Mouse (Mus musculus): ENCODE data around the gene Tbl1xr1. TPM values are rescaled to one million over a fixed set of nuclear protein-coding genes. Genes with fewer than 3 reads are reported as not detected.
A peak's percentile ranks its signal among the peaks of the same experiment; 100 is the strongest.

Tbl1xr1 gene
- polyA plus RNA-seq, 1 experiment from 2014 or later, result 10.2 TPM

DNA sequence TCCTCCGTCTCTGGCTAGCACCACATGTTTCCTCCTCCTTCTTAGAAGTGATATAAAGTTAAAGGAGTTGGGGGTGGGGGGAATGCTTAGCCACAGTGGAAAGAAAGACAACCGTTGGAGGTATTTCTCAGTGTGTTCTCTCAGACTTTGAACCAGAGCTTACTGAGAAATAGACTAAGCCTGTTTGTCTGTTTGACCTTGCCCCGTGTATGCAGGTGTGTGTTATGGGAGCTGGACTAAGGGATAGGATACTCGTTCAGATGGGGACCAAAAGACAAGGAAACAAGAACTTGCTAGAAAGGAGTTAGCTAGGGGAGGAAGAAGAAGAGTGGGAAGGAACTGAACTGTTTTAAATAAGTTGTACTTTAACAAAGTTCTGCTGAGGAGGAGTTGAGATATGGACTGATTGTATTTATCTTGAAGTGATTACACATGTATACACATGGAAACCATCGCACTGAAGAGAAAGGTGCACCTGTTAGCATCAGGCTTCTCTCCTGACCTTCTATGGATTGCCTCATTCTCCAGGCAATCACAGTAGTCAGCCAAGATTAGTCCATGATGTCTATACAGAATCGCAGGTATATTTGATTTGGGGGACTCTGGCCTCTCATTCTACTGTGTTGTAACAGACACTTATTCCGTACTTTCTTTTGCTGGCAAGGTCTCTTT, 117.9 kb downstream of the Tbl1xr1 start:
- 96% methylated on average over 7 of the region's 7 CpGs for WGBS
- Histone ChIP-seq H3K9ac (ENCODE audit: low read depth, low read length) (no peak overlapping the region), H3K27ac (ENCODE audit: low read depth, low read length) (no peak overlapping the region), H3K4me3 (ENCODE audit: low read length) (no peak overlapping the region), H3K4me1 (ENCODE audit: control insufficient read depth, insufficient read depth, low read depth, low read length) (no peaks in the 10 kb centered on the region), H3K9me3 (ENCODE audit: control insufficient read depth, low read length) (no peaks in the 10 kb centered on the region), H3K27me3 (replicated peaks; ENCODE audit: control insufficient read depth, insufficient read depth, low read length) (no peaks in the 10 kb centered on the region), H3K36me3 (ENCODE audit: control insufficient read depth, insufficient read depth, low read length) (peaks cover 10% of the 10 kb centered on the region; the same call in 1 of the 2 replicates), H3K4me2 (ENCODE audit: low read length) (no peak overlapping the region)
- no peak for ATAC-seq

- Histone ChIP-seq H3K4me1 (ENCODE audit: control insufficient read depth, insufficient read depth, low read depth, low read length) (no peaks in the 10 kb centered on the region), H3K4me2 (ENCODE audit: low read length) (no peak overlapping the region), H3K27me3 (replicated peaks; ENCODE audit: control insufficient read depth, insufficient read depth, low read length) (no peaks in the 10 kb centered on the region), H3K9me3 (ENCODE audit: control insufficient read depth, low read length) (no peaks in the 10 kb centered on the region), H3K27ac (ENCODE audit: low read depth, low read length) (no peak overlapping the region), H3K9ac (ENCODE audit: low read depth, low read length) (no peak overlapping the region), H3K36me3 (ENCODE audit: control insufficient read depth, insufficient read depth, low read length) (peaks cover 7% of the 10 kb centered on the region), H3K4me3 (ENCODE audit: low read length) (no peak overlapping the region)
- ATAC-seq, result no peak
- 87% methylated on average over 1 of the region's 1 CpGs for WGBS
These were observed 122.3 kb downstream of the Tbl1xr1 start for GRCm38 (mm10) chr3:22198802-22199201.

DNA sequence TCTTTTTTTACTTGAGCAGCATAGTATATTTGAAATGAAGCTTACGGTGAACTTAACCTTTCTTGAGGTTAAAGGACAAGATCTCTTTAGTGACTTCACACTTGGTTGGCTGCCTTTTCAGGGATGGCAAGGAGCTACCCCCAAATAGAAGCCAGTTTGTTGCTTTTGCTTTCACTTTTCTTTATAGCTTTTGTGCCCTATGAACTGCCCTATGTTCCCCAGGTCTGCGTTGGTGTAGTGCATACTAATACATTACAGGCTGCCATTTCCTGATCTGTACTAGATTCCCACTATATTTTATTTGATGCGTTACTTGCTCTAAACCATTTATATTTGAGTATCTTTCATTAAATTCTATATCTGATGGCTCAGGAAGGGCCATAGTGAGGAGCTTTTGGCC, 127.7 kb downstream of the Tbl1xr1 start:
- ATAC-seq, result no peak
- peaks cover 3% of the 10 kb centered on the region for H3K36me3 ChIP-seq (ENCODE audit: control insufficient read depth, insufficient read depth, low read length)
- no peak overlapping the region for H3K4me2 ChIP-seq (ENCODE audit: low read length)
- no peak overlapping the region for H3K9ac ChIP-seq (ENCODE audit: low read depth, low read length)
- no peaks in the 10 kb centered on the region for H3K9me3 ChIP-seq (ENCODE audit: control insufficient read depth, low read length)
- no peaks in the 10 kb centered on the region for H3K4me1 ChIP-seq (ENCODE audit: control insufficient read depth, insufficient read depth, low read depth, low read length)
- no peaks in the 10 kb centered on the region for H3K27me3 ChIP-seq (replicated peaks; ENCODE audit: control insufficient read depth, insufficient read depth, low read length)
- 90% methylated on average over 3 of the region's 3 CpGs for WGBS
- H3K27ac ChIP-seq (ENCODE audit: low read depth, low read length), result no peak overlapping the region
- H3K4me3 ChIP-seq (ENCODE audit: low read length), result no peak overlapping the region

- 84% methylated on average over 2 of the region's 2 CpGs for WGBS
- Histone ChIP-seq H3K4me3 (ENCODE audit: low read length) (no peak overlapping the region), H3K9me3 (ENCODE audit: control insufficient read depth, low read length) (no peaks in the 10 kb centered on the region), H3K9ac (ENCODE audit: low read depth, low read length) (no peak overlapping the region), H3K4me1 (ENCODE audit: control insufficient read depth, insufficient read depth, low read depth, low read length) (no peaks in the 10 kb centered on the region), H3K36me3 (ENCODE audit: control insufficient read depth, insufficient read depth, low read length) (no peaks in the 10 kb centered on the region), H3K27ac (ENCODE audit: low read depth, low read length) (no peak overlapping the region), H3K27me3 (replicated peaks; ENCODE audit: control insufficient read depth, insufficient read depth, low read length) (no peaks in the 10 kb centered on the region), H3K4me2 (ENCODE audit: low read length) (no peak overlapping the region)
- ATAC-seq, result no peak
These were observed 145.1 kb downstream of the Tbl1xr1 start for GRCm38 (mm10) chr3:22221557-22221956.

DNA sequence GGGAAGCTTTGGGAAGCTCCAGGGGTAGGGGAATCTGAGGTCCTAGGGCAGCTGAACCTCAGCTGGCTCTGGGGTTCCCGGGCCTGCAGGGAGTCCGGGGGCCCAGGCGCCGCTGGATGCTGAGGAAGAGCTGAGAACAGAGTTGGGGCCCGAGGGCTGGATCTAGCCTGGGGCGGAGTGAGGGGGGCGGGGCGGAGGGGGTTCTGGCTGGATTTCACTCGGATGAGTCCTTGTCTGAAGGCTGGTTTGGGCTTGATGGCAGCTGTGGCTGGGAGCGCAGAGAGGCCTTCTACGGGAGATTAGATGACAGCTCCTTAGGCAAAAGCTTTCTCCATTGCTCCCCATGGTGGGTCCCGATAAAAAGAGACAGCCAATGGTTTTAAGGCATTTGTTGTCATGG, 145.9 kb downstream of the Tbl1xr1 start:
- Histone ChIP-seq H3K9me3 (ENCODE audit: control insufficient read depth, low read length) (no peaks in the 10 kb centered on the region), H3K4me2 (ENCODE audit: low read length) (no peak overlapping the region), H3K27ac (ENCODE audit: low read depth, low read length) (no peak overlapping the region), H3K9ac (ENCODE audit: low read depth, low read length) (no peak overlapping the region), H3K4me1 (ENCODE audit: control insufficient read depth, insufficient read depth, low read depth, low read length) (no peaks in the 10 kb centered on the region), H3K27me3 (replicated peaks; ENCODE audit: control insufficient read depth, insufficient read depth, low read length) (no peaks in the 10 kb centered on the region), H3K36me3 (ENCODE audit: control insufficient read depth, insufficient read depth, low read length) (no peaks in the 10 kb centered on the region), H3K4me3 (ENCODE audit: low read length) (no peak overlapping the region)
- peak; percentile 20; the same call in 1 of the 2 replicates for ATAC-seq
- 51% methylated on average over 12 of the region's 12 CpGs for WGBS

DNA sequence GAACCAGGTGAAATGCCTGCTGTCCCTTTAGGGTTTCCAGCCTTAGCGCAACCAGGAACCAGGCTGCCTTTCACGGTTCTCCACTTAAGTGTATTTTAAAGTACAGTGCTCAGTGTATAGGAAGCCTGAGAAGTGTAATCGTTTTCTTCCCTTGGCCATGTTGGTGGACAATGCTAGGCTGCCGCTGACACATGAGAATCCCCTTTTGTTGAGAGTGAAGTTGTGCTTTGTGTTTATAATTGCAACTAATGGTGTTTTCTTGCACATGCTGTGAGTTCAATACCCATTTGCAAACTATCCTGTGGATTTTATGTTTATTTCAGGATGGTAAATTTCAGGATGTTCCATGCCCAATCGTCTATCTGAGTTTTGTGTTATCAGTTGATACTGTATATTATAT, 146.6 kb downstream of the Tbl1xr1 start:
- Histone ChIP-seq H3K9me3 (ENCODE audit: control insufficient read depth, low read length) (no peaks in the 10 kb centered on the region), H3K36me3 (ENCODE audit: control insufficient read depth, insufficient read depth, low read length) (no peaks in the 10 kb centered on the region), H3K27me3 (replicated peaks; ENCODE audit: control insufficient read depth, insufficient read depth, low read length) (no peaks in the 10 kb centered on the region), H3K4me3 (ENCODE audit: low read length) (no peak overlapping the region), H3K9ac (ENCODE audit: low read depth, low read length) (no peak overlapping the region), H3K4me2 (ENCODE audit: low read length) (no peak overlapping the region), H3K27ac (ENCODE audit: low read depth, low read length) (no peak overlapping the region), H3K4me1 (ENCODE audit: control insufficient read depth, insufficient read depth, low read depth, low read length) (no peaks in the 10 kb centered on the region)
- WGBS, result 90% methylated on average over 5 of the region's 5 CpGs
- ATAC-seq, result no peak

GRCm38 (mm10) chr3:22228052-22228451, 151.6 kb downstream of the Tbl1xr1 start:
- WGBS, result 82% methylated on average over 3 of the region's 3 CpGs
- H3K4me1 ChIP-seq (ENCODE audit: control insufficient read depth, insufficient read depth, low read depth, low read length), result no peaks in the 10 kb centered on the region
- no peak overlapping the region for H3K27ac ChIP-seq (ENCODE audit: low read depth, low read length)
- H3K36me3 ChIP-seq (ENCODE audit: control insufficient read depth, insufficient read depth, low read length), result no peaks in the 10 kb centered on the region
- no peaks in the 10 kb centered on the region for H3K9me3 ChIP-seq (ENCODE audit: control insufficient read depth, low read length)
- no peak for ATAC-seq
- H3K9ac ChIP-seq (ENCODE audit: low read depth, low read length), result no peak overlapping the region
- no peak overlapping the region for H3K4me2 ChIP-seq (ENCODE audit: low read length)
- H3K27me3 ChIP-seq (replicated peaks; ENCODE audit: control insufficient read depth, insufficient read depth, low read length), result no peaks in the 10 kb centered on the region
- H3K4me3 ChIP-seq (ENCODE audit: low read length), result no peak overlapping the region

- WGBS, result 51% methylated on average over 3 of the region's 3 CpGs
- H3K9me3 ChIP-seq (ENCODE audit: control insufficient read depth, low read length), result no peaks in the 10 kb centered on the region
- no peak overlapping the region for H3K4me2 ChIP-seq (ENCODE audit: low read length)
- no peak overlapping the region for H3K4me3 ChIP-seq (ENCODE audit: low read length)
- H3K9ac ChIP-seq (ENCODE audit: low read depth, low read length), result no peak overlapping the region
- H3K4me1 ChIP-seq (ENCODE audit: control insufficient read depth, insufficient read depth, low read depth, low read length), result no peaks in the 10 kb centered on the region
- no peaks in the 10 kb centered on the region for H3K36me3 ChIP-seq (ENCODE audit: control insufficient read depth, insufficient read depth, low read length)
- no peak for ATAC-seq
- no peak overlapping the region for H3K27ac ChIP-seq (ENCODE audit: low read depth, low read length)
- H3K27me3 ChIP-seq (replicated peaks; ENCODE audit: control insufficient read depth, insufficient read depth, low read length), result no peaks in the 10 kb centered on the region
These were observed 154.2 kb downstream of the Tbl1xr1 start for GRCm38 (mm10) chr3:22230635-22231034.

- Histone ChIP-seq H3K36me3 (ENCODE audit: control insufficient read depth, insufficient read depth, low read length) (no peaks in the 10 kb centered on the region), H3K4me1 (ENCODE audit: control insufficient read depth, insufficient read depth, low read depth, low read length) (no peaks in the 10 kb centered on the region), H3K4me3 (ENCODE audit: low read length) (no peak overlapping the region), H3K4me2 (ENCODE audit: low read length) (no peak overlapping the region), H3K9ac (ENCODE audit: low read depth, low read length) (no peak overlapping the region), H3K27me3 (replicated peaks; ENCODE audit: control insufficient read depth, insufficient read depth, low read length) (no peaks in the 10 kb centered on the region), H3K9me3 (ENCODE audit: control insufficient read depth, low read length) (peaks cover 7% of the 10 kb centered on the region), H3K27ac (ENCODE audit: low read depth, low read length) (no peak overlapping the region)
- no peak for ATAC-seq
- WGBS, result 91% methylated on average over 16 of the region's 16 CpGs
These were observed 161.9 kb downstream of the Tbl1xr1 start for GRCm38 (mm10) chr3:22238106-22238900.
